Mouse (Mus musculus): ENCODE data around the gene Gpx1. TPM values are rescaled to one million over a fixed set of nuclear protein-coding genes. Genes with fewer than 3 reads are reported as not detected.

Gpx1 gene
- polyA plus RNA-seq, 1 experiment from 2014 or later: 824 TPM

- Histone ChIP-seq H3K9me3 (replicated peaks) (no peaks in the 10 kb centered on the region), H3K36me3 (peaks cover 95% of the 10 kb centered on the region), H3K4me1 (no peaks in the 10 kb centered on the region), H3K27ac (no peak overlapping the region), H3K27me3 (ENCODE audit: low read depth, poor library complexity, severe bottlenecking) (no peaks in the 10 kb centered on the region), H3K4me3 (no peak overlapping the region)
- 91% methylated on average over 4 of the region's 4 CpGs for WGBS
- DNase-seq (ENCODE audit: low spot score): no peak
Measured at GRCm38 (mm10) chr9:108386816-108387215, 48.1 kb downstream of the Gpx1 start.

- Histone ChIP-seq H3K9me3 (replicated peaks) (no peaks in the 10 kb centered on the region), H3K27me3 (ENCODE audit: low read depth, poor library complexity, severe bottlenecking) (no peaks in the 10 kb centered on the region), H3K27ac (no peak overlapping the region), H3K36me3 (peaks cover 95% of the 10 kb centered on the region), H3K4me3 (no peak overlapping the region), H3K4me1 (peaks cover 4% of the 10 kb centered on the region; the same call in 1 of the 2 replicates)
- 90% methylated on average over 10 of the region's 10 CpGs for WGBS
- no peak for DNase-seq (ENCODE audit: low spot score)
Measured at GRCm38 (mm10) chr9:108388601-108389000, 49.9 kb downstream of the Gpx1 start.

GRCm38 (mm10) chr9:108389220-108389619 lies 50.5 kb downstream of the Gpx1 start:
- H3K36me3 ChIP-seq: peaks cover 95% of the 10 kb centered on the region
- no peak overlapping the region for H3K4me3 ChIP-seq
- no peak for DNase-seq (ENCODE audit: low spot score)
- H3K27ac ChIP-seq: no peak overlapping the region
- 91% methylated on average over 6 of the region's 6 CpGs for WGBS
- no peaks in the 10 kb centered on the region for H3K27me3 ChIP-seq (ENCODE audit: low read depth, poor library complexity, severe bottlenecking)
- peaks cover 4% of the 10 kb centered on the region; the same call in 1 of the 2 replicates for H3K4me1 ChIP-seq
- no peaks in the 10 kb centered on the region for H3K9me3 ChIP-seq (replicated peaks)

Other genes starting within 250 kb of the Gpx1 start
- 70.8 and 76.2 TPM in 2 replicates for gene Apeh, start 244.3 kb upstream of the Gpx1 start, polyA plus RNA-seq (2016; fragmentation: Nextera tagmentation; extraction: Ambion mirVana)
- 1.7 TPM in 2 replicates for gene Bsn, start 148.5 kb upstream of the Gpx1 start, polyA plus RNA-seq (2016; fragmentation: Nextera tagmentation; extraction: Ambion mirVana)
- gene Dag1, start 74.9 kb upstream of the Gpx1 start, polyA plus RNA-seq (2016; fragmentation: Nextera tagmentation; extraction: Ambion mirVana): 59.6 and 59.9 TPM in 2 replicates
- gene Nicn1, start 48.5 kb upstream of the Gpx1 start, polyA plus RNA-seq (2016; fragmentation: Nextera tagmentation; extraction: Ambion mirVana): 32.9 and 35.8 TPM in 2 replicates
- gene Amt, start 42.0 kb upstream of the Gpx1 start, polyA plus RNA-seq (2016; fragmentation: Nextera tagmentation; extraction: Ambion mirVana): 23.1 and 24.8 TPM in 2 replicates
- 246 and 250 TPM in 2 replicates for gene Rhoa, start 32.8 kb upstream of the Gpx1 start, polyA plus RNA-seq (2016; fragmentation: Nextera tagmentation; extraction: Ambion mirVana)
- 9.2 and 11.5 TPM in 2 replicates for gene Tcta, start 32.7 kb upstream of the Gpx1 start, polyA plus RNA-seq (2016; fragmentation: Nextera tagmentation; extraction: Ambion mirVana)
- gene Usp4, start 8.9 kb downstream of the Gpx1 start, polyA plus RNA-seq (2016; fragmentation: Nextera tagmentation; extraction: Ambion mirVana): 132 and 140 TPM in 2 replicates
- gene 1700102P08Rik, start 53.9 kb downstream of the Gpx1 start, polyA plus RNA-seq (2016; fragmentation: Nextera tagmentation; extraction: Ambion mirVana): 0.69 and 0.98 TPM in 2 replicates
- gene Ccdc36, start 89.6 kb downstream of the Gpx1 start, polyA plus RNA-seq (2016; fragmentation: Nextera tagmentation; extraction: Ambion mirVana): 1.1 and 1.3 TPM in 2 replicates
- gene BC048562, start 97.6 kb downstream of the Gpx1 start, polyA plus RNA-seq (2016; fragmentation: Nextera tagmentation; extraction: Ambion mirVana): not detected in 2 replicates
- gene Ccdc71, start 121.6 kb downstream of the Gpx1 start, polyA plus RNA-seq (2016; fragmentation: Nextera tagmentation; extraction: Ambion mirVana): 62.8 and 65.8 TPM in 2 replicates
- 10.9 and 17.8 TPM in 2 replicates for gene Klhdc8b, start 122.7 kb downstream of the Gpx1 start, polyA plus RNA-seq (2016; fragmentation: Nextera tagmentation; extraction: Ambion mirVana)
- 19.7 and 31.6 TPM in 2 replicates for gene Lamb2, start 140.8 kb downstream of the Gpx1 start, polyA plus RNA-seq (2016; fragmentation: Nextera tagmentation; extraction: Ambion mirVana)
- gene Usp19, start 151.7 kb downstream of the Gpx1 start, polyA plus RNA-seq (2016; fragmentation: Nextera tagmentation; extraction: Ambion mirVana): 87.2 and 107 TPM in 2 replicates
- gene Qars, start 168.8 kb downstream of the Gpx1 start, polyA plus RNA-seq (2016; fragmentation: Nextera tagmentation; extraction: Ambion mirVana): 124 and 127 TPM in 2 replicates
- gene Qrich1, start 177.9 kb downstream of the Gpx1 start, polyA plus RNA-seq (2016; fragmentation: Nextera tagmentation; extraction: Ambion mirVana): 170 and 173 TPM in 2 replicates
- 255 and 288 TPM in 2 replicates for gene Impdh2, start 221.4 kb downstream of the Gpx1 start, polyA plus RNA-seq (2016; fragmentation: Nextera tagmentation; extraction: Ambion mirVana)
- 46.2 and 49.3 TPM in 2 replicates for gene Ndufaf3, start 228.5 kb downstream of the Gpx1 start, polyA plus RNA-seq (2016; fragmentation: Nextera tagmentation; extraction: Ambion mirVana)
- 175 and 214 TPM in 2 replicates for gene Dalrd3, start 231.0 kb downstream of the Gpx1 start, polyA plus RNA-seq (2016; fragmentation: Nextera tagmentation; extraction: Ambion mirVana)
- 165 and 236 TPM in 2 replicates for gene Wdr6, start 239.8 kb downstream of the Gpx1 start, polyA plus RNA-seq (2016; fragmentation: Nextera tagmentation; extraction: Ambion mirVana)

Data from limb, embryonic 10.5 days (tissue).